Mouse (Mus musculus): ENCODE data around the gene Pdp2. TPM values are rescaled to one million over a fixed set of nuclear protein-coding genes. Genes with fewer than 3 reads are reported as not detected.

Gene Pdp2
- polyA plus RNA-seq, 1 experiment = 2.3 TPM

GRCm38 (mm10) chr8:104594611-104595362 lies 3.5 kb downstream of the Pdp2 start:
- TF ChIP-seq POLR2A (IDR thresholded peaks at IDR 0.05; ENCODE audit: insufficient read length, low read depth) (no peak), TCF12 (IDR thresholded peaks at IDR 0.05; ENCODE audit: insufficient read depth, poor library complexity, severe bottlenecking) (no peak), POLR2AphosphoS2 (IDR thresholded peaks at IDR 0.05; ENCODE audit: insufficient read length, low read depth) (no peak)
- no peaks in the 10 kb centered on the region for H3K27me3 ChIP-seq (ENCODE audit: control insufficient read depth, insufficient read depth, insufficient read length)
- H3K4me3 ChIP-seq = no peak overlapping the region
- H3K36me3 ChIP-seq (ENCODE audit: control insufficient read depth, insufficient read depth) = peaks cover 27% of the 10 kb centered on the region
- peaks cover 13% of the 10 kb centered on the region for H3K79me2 ChIP-seq (ENCODE audit: control insufficient read depth, insufficient read depth)
- no peak overlapping the region for H3K4me2 ChIP-seq (ENCODE audit: low read depth)
- H3ac ChIP-seq (ENCODE audit: control insufficient read depth, insufficient read length) = no peak overlapping the region

- Histone ChIP-seq H3K4me3 (no peak overlapping the region), H3ac (ENCODE audit: control insufficient read depth, insufficient read length) (no peak overlapping the region), H3K36me3 (ENCODE audit: control insufficient read depth, insufficient read depth) (peaks cover 27% of the 10 kb centered on the region), H3K4me2 (ENCODE audit: low read depth) (no peak overlapping the region), H3K79me2 (ENCODE audit: control insufficient read depth, insufficient read depth) (peaks cover 13% of the 10 kb centered on the region), H3K27me3 (ENCODE audit: control insufficient read depth, insufficient read depth, insufficient read length) (no peaks in the 10 kb centered on the region)
- TF ChIP-seq POLR2AphosphoS2 (IDR thresholded peaks at IDR 0.05; ENCODE audit: insufficient read length, low read depth) (no peak), REST (IDR thresholded peaks at IDR 0.05; ENCODE audit: insufficient read depth, insufficient read length) (no peak), MAX (IDR thresholded peaks at IDR 0.05; ENCODE audit: low read depth) (no peak), E2F4 (IDR thresholded peaks at IDR 0.05; ENCODE audit: insufficient read depth) (no peak), SRF (IDR thresholded peaks at IDR 0.05; ENCODE audit: control insufficient read depth, insufficient read length, low read depth) (no peak), TCF12 (IDR thresholded peaks at IDR 0.05; ENCODE audit: insufficient read depth, poor library complexity, severe bottlenecking) (no peak), CEBPB (IDR thresholded peaks at IDR 0.05; ENCODE audit: insufficient read depth, poor library complexity, severe bottlenecking) (no peak), TCF3 (IDR thresholded peaks at IDR 0.05; ENCODE audit: insufficient read length, low read depth) (no peak), POLR2A (IDR thresholded peaks at IDR 0.05; ENCODE audit: insufficient read length, low read depth) (no peak), USF1 (IDR thresholded peaks at IDR 0.05; ENCODE audit: low read depth) (no peak), MYOG (IDR thresholded peaks at IDR 0.05; ENCODE audit: control insufficient read depth in 1 of 3, insufficient read depth in 1 of 3, insufficient read length in 2 of 3, low read depth in 2 of 3) (no peak), MYOD1 (IDR thresholded peaks at IDR 0.05; ENCODE audit: control insufficient read depth in 1 of 3, insufficient read length in 2 of 3, low read depth in 2 of 3) (no peak)
Observed at GRCm38 (mm10) chr8:104595773-104596536, 4.7 kb downstream of the Pdp2 start.

GRCm38 (mm10) chr8:104597656-104598055 lies 6.4 kb downstream of the Pdp2 start:
- Histone ChIP-seq H3K4me2 (ENCODE audit: low read depth) (no peak overlapping the region), H3K4me3 (no peak overlapping the region), H3K27me3 (ENCODE audit: control insufficient read depth, insufficient read depth, insufficient read length) (no peaks in the 10 kb centered on the region), H3K36me3 (ENCODE audit: control insufficient read depth, insufficient read depth) (peaks cover 27% of the 10 kb centered on the region), H3K79me2 (ENCODE audit: control insufficient read depth, insufficient read depth) (peaks cover 3% of the 10 kb centered on the region), H3ac (ENCODE audit: control insufficient read depth, insufficient read length) (no peak overlapping the region)
- no peak for TF ChIP-seq MYOD1 (IDR thresholded peaks at IDR 0.05; ENCODE audit: control insufficient read depth in 1 of 3, insufficient read length in 2 of 3, low read depth in 2 of 3)
- TF ChIP-seq MAX (IDR thresholded peaks at IDR 0.05; ENCODE audit: low read depth) = no peak
- no peak for TF ChIP-seq USF1 (IDR thresholded peaks at IDR 0.05; ENCODE audit: low read depth)
- no peak for TF ChIP-seq CEBPB (IDR thresholded peaks at IDR 0.05; ENCODE audit: insufficient read depth, poor library complexity, severe bottlenecking)
- TF ChIP-seq SRF (IDR thresholded peaks at IDR 0.05; ENCODE audit: control insufficient read depth, insufficient read length, low read depth) = no peak
- no peak for TF ChIP-seq TCF12 (IDR thresholded peaks at IDR 0.05; ENCODE audit: insufficient read depth, poor library complexity, severe bottlenecking)
- no peak for TF ChIP-seq MYOG (IDR thresholded peaks at IDR 0.05; ENCODE audit: control insufficient read depth in 1 of 3, insufficient read depth in 1 of 3, insufficient read length in 2 of 3, low read depth in 2 of 3)
- TF ChIP-seq TCF3 (IDR thresholded peaks at IDR 0.05; ENCODE audit: insufficient read length, low read depth) = no peak
- TF ChIP-seq E2F4 (IDR thresholded peaks at IDR 0.05; ENCODE audit: insufficient read depth) = no peak
- no peak for TF ChIP-seq POLR2AphosphoS2 (IDR thresholded peaks at IDR 0.05; ENCODE audit: insufficient read length, low read depth)
- no peak for TF ChIP-seq REST (IDR thresholded peaks at IDR 0.05; ENCODE audit: insufficient read depth, insufficient read length)

DNA sequence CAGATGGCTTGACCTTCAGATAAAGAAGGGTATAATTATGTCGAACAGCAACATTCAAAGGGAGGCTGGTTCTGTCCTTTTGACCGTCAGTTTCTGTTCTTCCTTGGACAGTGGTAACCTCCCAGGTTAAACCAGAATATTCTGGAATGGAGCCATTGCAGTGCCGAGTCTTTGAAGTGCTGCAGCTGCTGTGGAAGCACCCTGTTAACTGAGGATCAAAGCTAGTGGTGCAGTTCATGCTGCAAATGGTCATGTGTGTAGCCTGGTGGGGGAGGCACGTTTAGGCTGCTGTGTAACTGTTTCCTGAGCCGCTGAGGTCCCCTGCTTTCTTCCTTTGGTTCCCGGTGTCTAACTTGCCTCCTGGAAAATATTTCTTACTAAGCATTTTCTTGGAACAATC lies 7.2 kb downstream of the Pdp2 start:
- Histone ChIP-seq H3K4me2 (ENCODE audit: low read depth) (no peak overlapping the region), H3K36me3 (ENCODE audit: control insufficient read depth, insufficient read depth) (peaks cover 26% of the 10 kb centered on the region), H3K4me3 (no peak overlapping the region), H3K79me2 (ENCODE audit: control insufficient read depth, insufficient read depth) (no peaks in the 10 kb centered on the region), H3K27me3 (ENCODE audit: control insufficient read depth, insufficient read depth, insufficient read length) (no peaks in the 10 kb centered on the region), H3ac (ENCODE audit: control insufficient read depth, insufficient read length) (no peak overlapping the region)
- TF ChIP-seq MAX (IDR thresholded peaks at IDR 0.05; ENCODE audit: low read depth) = no peak
- TF ChIP-seq SRF (IDR thresholded peaks at IDR 0.05; ENCODE audit: control insufficient read depth, insufficient read length, low read depth) = no peak
- no peak for TF ChIP-seq TCF12 (IDR thresholded peaks at IDR 0.05; ENCODE audit: insufficient read depth, poor library complexity, severe bottlenecking)
- TF ChIP-seq REST (IDR thresholded peaks at IDR 0.05; ENCODE audit: insufficient read depth, insufficient read length) = no peak
- TF ChIP-seq MYOD1 (IDR thresholded peaks at IDR 0.05; ENCODE audit: control insufficient read depth in 1 of 3, insufficient read length in 2 of 3, low read depth in 2 of 3) = peak in 1 of 3 experiments; percentile 33
- no peak for TF ChIP-seq TCF3 (IDR thresholded peaks at IDR 0.05; ENCODE audit: insufficient read length, low read depth)
